Mouse (Mus musculus) liver, embryonic 12.5 days (tissue): ENCODE data around the gene Sufu. TPM values are rescaled to one million over a fixed set of nuclear protein-coding genes. Genes with fewer than 3 reads are reported as not detected.

Experiments used
- ATAC-seq: fragments of 200-750 bp; cut with Nextera tagmentation; 2 replicates; pipeline ENCODE4 v1.8.0; 2017; ENCODE audit warnings: moderate number of reproducible peaks, mild to moderate bottlenecking, moderate library complexity
- H3K27ac ChIP-seq: fragments of 300-500 bp; sonication (generic); 2 replicates; pipeline ENCODE4 v1.5.1; 2016; ENCODE audit warnings: mild to moderate bottlenecking
- H3K27me3 ChIP-seq: fragments of 300-500 bp; sonication (generic); replicated peaks from 2 replicates; pipeline ENCODE4 v1.6.1; 2016; ENCODE audit warnings: mild to moderate bottlenecking, moderate library complexity
- H3K36me3 ChIP-seq: fragments of 300-500 bp; sonication (generic); 2 replicates; pipeline ENCODE4 v1.6.1; 2016; ENCODE audit warnings: mild to moderate bottlenecking, moderate library complexity
- H3K4me1 ChIP-seq: fragments of 300-500 bp; sonication (generic); 2 replicates; pipeline ENCODE4 v1.6.1; 2016
- H3K4me2 ChIP-seq: fragments of 300-500 bp; sonication (generic); 2 replicates; pipeline ENCODE4 v1.6.1; 2016; ENCODE audit warnings: mild to moderate bottlenecking, moderate library complexity
- H3K4me3 ChIP-seq: fragments of 300-500 bp; sonication (generic); 2 replicates; pipeline ENCODE4 v1.5.1; 2016; ENCODE audit warnings: mild to moderate bottlenecking, moderate library complexity
- H3K9ac ChIP-seq: fragments of 300-500 bp; sonication (generic); 2 replicates; pipeline ENCODE4 v1.6.1; 2016; ENCODE audit warnings: mild to moderate bottlenecking, moderate library complexity
- H3K9me3 ChIP-seq: fragments of 300-500 bp; sonication (generic); replicated peaks from 2 replicates; pipeline ENCODE4 v1.6.1; 2016; ENCODE audit warnings: mild to moderate bottlenecking, moderate library complexity
- WGBS: fragments of 180-500 bp; shearing (Covaris S2); methylation state at CpG from one replicate; pipeline ENCODE4 v1.1.7; 2016; ENCODE audit not compliant: insufficient replicate concordance; 5-methylcytosine and 5-hydroxymethylcytosine counted together
- polyA plus RNA-seq: library from polyadenylated mRNA; unstranded; fragments of >200 nt; fragmentation: Nextera tagmentation; extraction: Ambion mirVana; gene quantifications from 2 replicates; pipeline ENCODE4 v1.2.1, GENCODE M21; 2016

The Sufu gene
- polyA plus RNA-seq, 1 experiment from 2014 or later = 12.4 TPM

DNA sequence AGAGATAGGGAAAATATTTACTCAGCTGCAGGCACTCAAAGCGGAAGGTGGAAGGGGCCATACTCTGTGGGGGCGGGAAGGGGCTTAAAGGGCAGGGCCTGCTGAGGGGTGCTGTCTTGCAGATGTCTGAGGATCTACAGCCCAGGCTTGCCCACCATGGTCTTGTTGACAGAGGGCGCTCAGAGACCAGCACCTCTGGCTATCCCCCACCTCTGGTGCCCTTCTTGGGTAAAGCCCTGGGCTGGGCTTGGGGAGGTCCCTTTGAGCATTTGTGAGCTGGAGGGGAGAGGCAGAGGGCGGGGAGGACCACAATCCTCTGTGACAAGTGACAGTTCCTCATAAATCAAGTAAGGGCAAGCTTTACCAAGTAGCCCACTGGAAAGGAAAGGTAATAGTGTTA is 136.4 kb downstream of the Sufu start:
- Histone ChIP-seq H3K4me2 (no peak overlapping the region), H3K4me1 (peaks cover 60% of the 10 kb centered on the region), H3K27me3 (peaks cover 8% of the 10 kb centered on the region), H3K9ac (no peak overlapping the region), H3K4me3 (no peak overlapping the region), H3K9me3 (no peaks in the 10 kb centered on the region), H3K36me3 (no peaks in the 10 kb centered on the region), H3K27ac (peak overlapping the region; percentile 33; the same call in 1 of the 2 replicates)
- WGBS = 52% methylated on average over 4 of the region's 4 CpGs
- ATAC-seq = no peak

DNA sequence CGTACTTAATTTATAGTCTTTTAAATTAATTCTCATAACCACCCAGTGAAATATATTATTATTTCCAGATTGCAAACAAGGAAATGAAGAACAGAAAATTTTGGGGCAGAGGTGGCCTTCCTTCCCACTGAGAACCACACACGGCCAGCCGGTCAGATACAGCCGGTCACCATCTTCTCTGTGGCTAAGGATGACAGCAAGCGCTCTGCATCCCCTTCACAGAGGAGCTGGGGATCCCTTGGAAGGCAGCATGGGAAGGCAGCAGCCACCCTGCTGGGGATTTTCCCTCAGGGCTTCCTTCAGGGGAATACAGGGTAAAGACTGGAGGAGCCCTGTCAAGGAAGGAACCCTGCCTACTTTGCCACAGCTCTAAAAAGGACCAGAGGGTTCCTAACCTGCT is 136.8 kb downstream of the Sufu start:
- H3K4me1 ChIP-seq = peaks cover 55% of the 10 kb centered on the region
- no peaks in the 10 kb centered on the region for H3K9me3 ChIP-seq
- H3K36me3 ChIP-seq = no peaks in the 10 kb centered on the region
- no peak overlapping the region for H3K4me2 ChIP-seq
- no peak for ATAC-seq
- H3K4me3 ChIP-seq = no peak overlapping the region
- 78% methylated on average over 5 of the region's 5 CpGs for WGBS
- no peak overlapping the region for H3K9ac ChIP-seq
- H3K27me3 ChIP-seq = peaks cover 8% of the 10 kb centered on the region
- no peak overlapping the region for H3K27ac ChIP-seq

DNA sequence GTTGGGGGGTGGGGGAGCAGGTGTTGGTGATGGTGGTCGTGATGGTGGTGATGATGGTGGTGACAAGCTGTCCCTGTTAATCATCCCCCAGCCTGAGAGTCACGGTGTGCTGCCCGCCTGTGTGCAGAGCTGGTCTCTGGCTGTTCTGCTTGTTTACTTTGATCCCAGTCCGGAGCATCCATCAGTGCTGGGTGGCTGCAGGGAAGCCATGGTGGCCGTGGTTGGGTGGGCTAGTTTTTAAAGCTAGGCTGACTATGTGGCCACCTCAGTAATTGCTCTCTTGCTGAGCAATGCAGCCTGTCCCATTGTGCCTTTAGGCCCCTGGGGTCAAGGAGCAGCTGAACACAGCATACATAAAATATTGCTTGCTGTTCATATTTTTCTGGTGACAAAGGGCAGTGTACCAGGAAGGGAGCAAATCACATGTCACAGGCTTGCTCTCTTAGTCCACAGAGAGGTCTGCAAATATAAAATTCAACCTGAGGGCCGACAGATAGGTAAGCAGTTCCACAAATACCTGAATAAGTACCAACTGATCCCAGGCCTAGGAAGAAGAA is 137.9 kb downstream of the Sufu start:
- no peak overlapping the region for H3K4me2 ChIP-seq
- no peak overlapping the region for H3K27ac ChIP-seq
- peaks cover 3% of the 10 kb centered on the region; the same call in 1 of the 2 replicates for H3K27me3 ChIP-seq
- H3K9ac ChIP-seq = no peak overlapping the region
- H3K4me1 ChIP-seq = peaks cover 44% of the 10 kb centered on the region
- H3K4me3 ChIP-seq = no peak overlapping the region
- H3K36me3 ChIP-seq = no peaks in the 10 kb centered on the region
- 59% methylated on average over 6 of the region's 6 CpGs for WGBS
- no peaks in the 10 kb centered on the region for H3K9me3 ChIP-seq
- no peak for ATAC-seq

DNA sequence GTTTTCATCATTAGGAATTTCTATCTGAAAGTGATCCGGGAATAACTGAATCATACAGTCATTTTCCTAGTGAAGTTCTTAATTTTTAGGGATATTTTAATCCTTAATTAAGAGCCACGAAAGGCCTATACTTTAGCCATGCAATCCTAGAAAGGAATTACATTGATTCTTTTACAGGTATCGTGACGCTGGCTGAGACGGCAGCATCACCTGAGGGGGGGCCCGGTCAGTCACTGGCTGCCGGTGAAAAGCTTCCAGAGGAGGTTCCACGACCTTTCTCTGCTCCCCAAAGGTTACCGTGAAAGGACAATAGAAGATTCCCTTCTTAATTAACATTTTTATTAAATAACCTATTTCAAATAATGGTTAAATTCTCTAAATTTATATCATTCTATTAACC is 140.7 kb downstream of the Sufu start:
- Histone ChIP-seq H3K4me2 (no peak overlapping the region), H3K27me3 (no peaks in the 10 kb centered on the region), H3K9me3 (no peaks in the 10 kb centered on the region), H3K4me1 (peaks cover 27% of the 10 kb centered on the region), H3K27ac (no peak overlapping the region), H3K9ac (no peak overlapping the region), H3K36me3 (peaks cover 10% of the 10 kb centered on the region; the same call in 1 of the 2 replicates), H3K4me3 (no peak overlapping the region)
- ATAC-seq = no peak
- WGBS = 88% methylated on average over 9 of the region's 9 CpGs

DNA sequence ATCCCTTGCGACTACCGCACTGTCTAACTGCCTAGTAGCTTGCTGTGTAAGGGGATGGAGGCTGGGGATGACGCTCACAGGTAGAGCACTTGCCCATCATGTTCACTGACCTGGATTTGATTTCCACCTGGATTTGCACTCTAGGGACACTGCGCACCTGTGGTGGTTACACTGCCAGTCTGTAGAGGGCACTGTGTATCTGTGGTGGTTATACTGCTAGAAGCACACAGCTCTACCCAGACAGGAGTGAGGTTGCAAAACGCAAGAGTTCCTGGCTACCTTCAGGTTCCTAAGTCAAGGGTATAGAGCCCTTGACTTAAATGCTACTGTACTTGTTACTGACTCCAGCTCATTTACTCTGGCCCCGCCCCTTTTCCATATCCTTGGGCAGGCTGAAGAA is 141.5 kb downstream of the Sufu start:
- Histone ChIP-seq H3K9ac (no peak overlapping the region), H3K4me1 (peaks cover 19% of the 10 kb centered on the region), H3K9me3 (no peaks in the 10 kb centered on the region), H3K36me3 (peaks cover 10% of the 10 kb centered on the region; the same call in 1 of the 2 replicates), H3K27ac (no peak overlapping the region), H3K27me3 (no peaks in the 10 kb centered on the region), H3K4me3 (no peak overlapping the region), H3K4me2 (no peak overlapping the region)
- 79% methylated on average over 6 of the region's 6 CpGs for WGBS
- no peak; the same call in 1 of the 2 replicates for ATAC-seq

Other genes with a start within 250 kb of the Sufu start
- gene Pitx3, start 248.6 kb upstream of the Sufu start, polyA plus RNA-seq = 0.59 and 0.94 TPM in 2 replicates
- 27.7 and 30.6 TPM in 2 replicates for gene Gbf1, start 244.4 kb upstream of the Sufu start, polyA plus RNA-seq
- 5.6 and 6.1 TPM in 2 replicates for gene Nfkb2, start 92.6 kb upstream of the Sufu start, polyA plus RNA-seq
- gene Psd, start 69.7 kb upstream of the Sufu start, polyA plus RNA-seq = 10.7 and 11.3 TPM in 2 replicates
- 13.4 and 13.5 TPM in 2 replicates for gene Fbxl15, start 68.7 kb upstream of the Sufu start, polyA plus RNA-seq
- gene Cuedc2, start 58.2 kb upstream of the Sufu start, polyA plus RNA-seq = 97.6 and 99.1 TPM in 2 replicates
- 13.2 and 14.5 TPM in 2 replicates for gene Mfsd13a, start 55.8 kb upstream of the Sufu start, polyA plus RNA-seq
- 0.37 and 0.41 TPM in 2 replicates for gene 2310034G01Rik, start 46.6 kb upstream of the Sufu start, polyA plus RNA-seq
- gene Actr1a, start 1.1 kb upstream of the Sufu start, polyA plus RNA-seq = 71.5 and 72.9 TPM in 2 replicates
- 19.0 and 19.5 TPM in 2 replicates for gene Trim8, start 104.8 kb downstream of the Sufu start, polyA plus RNA-seq
- 37.2 and 38.4 TPM in 2 replicates for gene Arl3, start 176.3 kb downstream of the Sufu start, polyA plus RNA-seq
- 18.5 and 18.9 TPM in 2 replicates for gene Sfxn2, start 176.5 kb downstream of the Sufu start, polyA plus RNA-seq
- gene Wbp1l, start 202.2 kb downstream of the Sufu start, polyA plus RNA-seq = 24.4 and 24.9 TPM in 2 replicates